Comparison of ENCODE assay signal across 29 mouse cellular contexts in genomic region chr1:167820031-167820430, GRCm38 (mm10).
"Had no signal": no experiment of that assay in that cellular context is flagged by ENCODE, and none has a peak within 500 bp of the region (broad histone marks: within the 10 kb centered on the region; RNA-seq: fewer than 3 reads in every experiment).

No protein-coding gene starts in this region.

- H3K9me3 ChIP-seq: heart, embryonic 12.5 days; heart, embryonic 13.5 days; heart, embryonic 15.5 days; hindbrain, embryonic 10.5 days; hindbrain, embryonic 12.5 days; hindbrain, embryonic 13.5 days; hindbrain, embryonic 15.5 days; intestine, embryonic 15.5 days; kidney, embryonic 15.5 days had no signal

- DNase-seq: heart, postnatal 14 days; heart, postnatal 36 days; heart, postnatal 4 days; kidney, adult 11 months; kidney, adult 18-20 months; kidney, adult 2 months; kidney, adult 8-10 months; kidney, adult 9 months; kidney, postnatal 10 days; kidney, postnatal 14 days; kidney, postnatal 25 days; kidney, postnatal 36 days; kidney, postnatal 4 days; layer of hippocampus, adult 9-11 months; layer of hippocampus, postnatal 36 days had no signal

- H3K27me3 ChIP-seq: heart, embryonic 13.5 days; heart, embryonic 15.5 days; hindbrain, embryonic 12.5 days; hindbrain, embryonic 13.5 days; hindbrain, embryonic 15.5 days; intestine, embryonic 15.5 days had no signal

- H3K27ac ChIP-seq: heart, embryonic 13.5 days; heart, embryonic 15.5 days; hindbrain, embryonic 10.5 days; hindbrain, embryonic 12.5 days; hindbrain, embryonic 13.5 days; hindbrain, embryonic 14.5 days; hindbrain, embryonic 15.5 days; hindbrain, postnatal 0 days; intestine, embryonic 15.5 days; kidney, embryonic 15.5 days; kidney, postnatal 0 days; layer of hippocampus, adult 2 months; left cerebral cortex, adult 2 months had no signal

- H3K4me1 ChIP-seq: heart, embryonic 15.5 days; intestine, embryonic 15.5 days had no signal

- H3K36me3 ChIP-seq: heart, embryonic 12.5 days; heart, embryonic 13.5 days; heart, embryonic 15.5 days; hindbrain, embryonic 10.5 days; hindbrain, embryonic 12.5 days; hindbrain, embryonic 13.5 days; hindbrain, embryonic 15.5 days; intestine, embryonic 15.5 days; kidney, embryonic 15.5 days had no signal

- H3K4me3 ChIP-seq: heart, embryonic 12.5 days; heart, embryonic 13.5 days; heart, embryonic 15.5 days; hindbrain, embryonic 10.5 days; hindbrain, embryonic 12.5 days; hindbrain, embryonic 13.5 days; hindbrain, embryonic 15.5 days; intestine, embryonic 15.5 days; kidney, embryonic 15.5 days; layer of hippocampus, adult 2 months; left cerebral cortex, adult 2 months had no signal
